Mouse (Mus musculus): Measurements from ENCODE around the gene Eya4. TPM values are rescaled to one million over a fixed set of nuclear protein-coding genes. Genes with fewer than 3 reads are reported as not detected.

Eya4 gene
- polyA plus RNA-seq, 1 experiment from 2014 or later = 0.26 TPM

- Histone ChIP-seq H3K9me3 (replicated peaks) (no peaks in the 10 kb centered on the region), H3K27ac (replicated peaks) (no peak overlapping the region), H3K36me3 (replicated peaks) (no peaks in the 10 kb centered on the region), H3K9ac (no peak overlapping the region), H3K27me3 (no peaks in the 10 kb centered on the region), H3K4me1 (replicated peaks) (no peaks in the 10 kb centered on the region), H3K4me2 (no peak overlapping the region), H3K4me3 (replicated peaks) (no peak overlapping the region)
- 67% methylated on average over 6 of the region's 6 CpGs for WGBS (ENCODE audit: insufficient replicate concordance)
- no peak for ATAC-seq (ENCODE audit: insufficient read depth)
These were observed 22.9 kb downstream of the Eya4 start for GRCm38 (mm10) chr10:23327651-23328050.

GRCm38 (mm10) chr10:23322275-23322674 lies 28.3 kb downstream of the Eya4 start:
- no peak overlapping the region for H3K4me3 ChIP-seq (replicated peaks)
- no peaks in the 10 kb centered on the region for H3K9me3 ChIP-seq (replicated peaks)
- H3K36me3 ChIP-seq (replicated peaks) = no peaks in the 10 kb centered on the region
- no peak overlapping the region for H3K9ac ChIP-seq
- no peak overlapping the region for H3K4me2 ChIP-seq
- ATAC-seq (ENCODE audit: insufficient read depth) = no peak
- WGBS (ENCODE audit: insufficient replicate concordance) = 66% methylated on average over 4 of the region's 4 CpGs
- no peak overlapping the region for H3K27ac ChIP-seq (replicated peaks)
- H3K4me1 ChIP-seq (replicated peaks) = no peaks in the 10 kb centered on the region
- H3K27me3 ChIP-seq = no peaks in the 10 kb centered on the region

- Histone ChIP-seq H3K4me3 (replicated peaks) (no peak overlapping the region), H3K4me1 (replicated peaks) (peaks cover 3% of the 10 kb centered on the region; the same call in 1 of the 2 replicates), H3K36me3 (replicated peaks) (no peaks in the 10 kb centered on the region), H3K27me3 (no peaks in the 10 kb centered on the region), H3K9ac (no peak overlapping the region), H3K4me2 (no peak overlapping the region), H3K27ac (replicated peaks) (no peak overlapping the region), H3K9me3 (replicated peaks) (no peaks in the 10 kb centered on the region)
- no peak for ATAC-seq (ENCODE audit: insufficient read depth)
- WGBS (ENCODE audit: insufficient replicate concordance) = 28% methylated on average over 3 of the region's 3 CpGs
These were observed 55.0 kb downstream of the Eya4 start for GRCm38 (mm10) chr10:23295616-23296015.

GRCm38 (mm10) chr10:23292495-23292894 lies 58.1 kb downstream of the Eya4 start:
- no peaks in the 10 kb centered on the region for H3K36me3 ChIP-seq (replicated peaks)
- no peak overlapping the region for H3K9ac ChIP-seq
- no peak overlapping the region for H3K4me2 ChIP-seq
- H3K4me1 ChIP-seq (replicated peaks) = peaks cover 3% of the 10 kb centered on the region; the same call in 1 of the 2 replicates
- WGBS (ENCODE audit: insufficient replicate concordance) = 65% methylated on average over 7 of the region's 7 CpGs
- no peaks in the 10 kb centered on the region for H3K27me3 ChIP-seq
- H3K4me3 ChIP-seq (replicated peaks) = no peak overlapping the region
- no peak overlapping the region for H3K27ac ChIP-seq (replicated peaks)
- ATAC-seq (ENCODE audit: insufficient read depth) = no peak
- H3K9me3 ChIP-seq (replicated peaks) = no peaks in the 10 kb centered on the region

- no peak overlapping the region for H3K27ac ChIP-seq (replicated peaks)
- H3K9me3 ChIP-seq (replicated peaks) = no peaks in the 10 kb centered on the region
- no peaks in the 10 kb centered on the region for H3K36me3 ChIP-seq (replicated peaks)
- 61% methylated on average over 3 of the region's 3 CpGs for WGBS (ENCODE audit: insufficient replicate concordance)
- no peak overlapping the region for H3K4me3 ChIP-seq (replicated peaks)
- no peaks in the 10 kb centered on the region for H3K27me3 ChIP-seq
- H3K4me2 ChIP-seq = no peak overlapping the region
- ATAC-seq (ENCODE audit: insufficient read depth) = no peak
- H3K9ac ChIP-seq = no peak overlapping the region
- no peaks in the 10 kb centered on the region for H3K4me1 ChIP-seq (replicated peaks)
These were observed 73.2 kb downstream of the Eya4 start for GRCm38 (mm10) chr10:23277371-23277770.

- Histone ChIP-seq H3K9ac (no peak overlapping the region), H3K4me3 (replicated peaks) (no peak overlapping the region), H3K27me3 (no peaks in the 10 kb centered on the region), H3K9me3 (replicated peaks) (no peaks in the 10 kb centered on the region), H3K4me2 (no peak overlapping the region), H3K27ac (replicated peaks) (no peak overlapping the region), H3K4me1 (replicated peaks) (no peaks in the 10 kb centered on the region), H3K36me3 (replicated peaks) (no peaks in the 10 kb centered on the region)
- WGBS (ENCODE audit: insufficient replicate concordance) = 54% methylated on average over 9 of the region's 9 CpGs
- no peak for ATAC-seq (ENCODE audit: insufficient read depth)
These were observed 79.5 kb downstream of the Eya4 start for GRCm38 (mm10) chr10:23271050-23271621.

- no peaks in the 10 kb centered on the region for H3K36me3 ChIP-seq (replicated peaks)
- no peak overlapping the region for H3K9ac ChIP-seq
- H3K27me3 ChIP-seq = no peaks in the 10 kb centered on the region
- WGBS (ENCODE audit: insufficient replicate concordance) = 47% methylated on average over 2 of the region's 2 CpGs
- H3K4me3 ChIP-seq (replicated peaks) = no peak overlapping the region
- H3K4me1 ChIP-seq (replicated peaks) = no peaks in the 10 kb centered on the region
- no peak overlapping the region for H3K27ac ChIP-seq (replicated peaks)
- no peaks in the 10 kb centered on the region for H3K9me3 ChIP-seq (replicated peaks)
- H3K4me2 ChIP-seq = no peak overlapping the region
- no peak for ATAC-seq (ENCODE audit: insufficient read depth)
These were observed 80.1 kb downstream of the Eya4 start for GRCm38 (mm10) chr10:23270502-23270901.

- H3K36me3 ChIP-seq (replicated peaks) = no peaks in the 10 kb centered on the region
- no peak overlapping the region for H3K4me2 ChIP-seq
- no peak for ATAC-seq (ENCODE audit: insufficient read depth)
- no peaks in the 10 kb centered on the region for H3K9me3 ChIP-seq (replicated peaks)
- 67% methylated on average over 4 of the region's 4 CpGs for WGBS (ENCODE audit: insufficient replicate concordance)
- no peaks in the 10 kb centered on the region for H3K4me1 ChIP-seq (replicated peaks)
- no peak overlapping the region for H3K9ac ChIP-seq
- no peak overlapping the region for H3K27ac ChIP-seq (replicated peaks)
- no peak overlapping the region for H3K4me3 ChIP-seq (replicated peaks)
- H3K27me3 ChIP-seq = no peaks in the 10 kb centered on the region
These were observed 98.4 kb downstream of the Eya4 start for GRCm38 (mm10) chr10:23252180-23252579.

- no peak overlapping the region for H3K9ac ChIP-seq
- no peaks in the 10 kb centered on the region for H3K36me3 ChIP-seq (replicated peaks)
- H3K27ac ChIP-seq (replicated peaks) = no peak overlapping the region
- H3K4me3 ChIP-seq (replicated peaks) = no peak overlapping the region
- H3K4me2 ChIP-seq = no peak overlapping the region
- no peak for ATAC-seq (ENCODE audit: insufficient read depth)
- H3K4me1 ChIP-seq (replicated peaks) = no peaks in the 10 kb centered on the region
- 64% methylated on average over 3 of the region's 3 CpGs for WGBS (ENCODE audit: insufficient replicate concordance)
- no peaks in the 10 kb centered on the region for H3K27me3 ChIP-seq
- H3K9me3 ChIP-seq (replicated peaks) = no peaks in the 10 kb centered on the region
These were observed 104.1 kb downstream of the Eya4 start for GRCm38 (mm10) chr10:23246485-23246884.

GRCm38 (mm10) chr10:23236918-23237317 lies 113.7 kb downstream of the Eya4 start:
- ATAC-seq (ENCODE audit: insufficient read depth) = no peak
- no peak overlapping the region for H3K4me3 ChIP-seq (replicated peaks)
- H3K4me2 ChIP-seq = no peak overlapping the region
- H3K9me3 ChIP-seq (replicated peaks) = no peaks in the 10 kb centered on the region
- no peaks in the 10 kb centered on the region for H3K36me3 ChIP-seq (replicated peaks)
- H3K27me3 ChIP-seq = no peaks in the 10 kb centered on the region
- WGBS (ENCODE audit: insufficient replicate concordance) = 69% methylated on average over 11 of the region's 11 CpGs
- H3K9ac ChIP-seq = no peak overlapping the region
- H3K27ac ChIP-seq (replicated peaks) = no peak overlapping the region
- H3K4me1 ChIP-seq (replicated peaks) = no peaks in the 10 kb centered on the region

GRCm38 (mm10) chr10:23235405-23235804 lies 115.2 kb downstream of the Eya4 start:
- Histone ChIP-seq H3K36me3 (replicated peaks) (no peaks in the 10 kb centered on the region), H3K4me2 (no peak overlapping the region), H3K4me3 (replicated peaks) (no peak overlapping the region), H3K9me3 (replicated peaks) (no peaks in the 10 kb centered on the region), H3K9ac (no peak overlapping the region), H3K27ac (replicated peaks) (no peak overlapping the region), H3K27me3 (no peaks in the 10 kb centered on the region), H3K4me1 (replicated peaks) (no peaks in the 10 kb centered on the region)
- no peak for ATAC-seq (ENCODE audit: insufficient read depth)
- WGBS (ENCODE audit: insufficient replicate concordance) = 79% methylated on average over 4 of the region's 4 CpGs

- no peak overlapping the region for H3K9ac ChIP-seq
- ATAC-seq (ENCODE audit: insufficient read depth) = no peak
- 49% methylated on average over 6 of the region's 6 CpGs for WGBS (ENCODE audit: insufficient replicate concordance)
- H3K27ac ChIP-seq (replicated peaks) = no peak overlapping the region
- H3K9me3 ChIP-seq (replicated peaks) = no peaks in the 10 kb centered on the region
- no peaks in the 10 kb centered on the region for H3K27me3 ChIP-seq
- H3K4me3 ChIP-seq (replicated peaks) = no peak overlapping the region
- H3K36me3 ChIP-seq (replicated peaks) = no peaks in the 10 kb centered on the region
- no peaks in the 10 kb centered on the region for H3K4me1 ChIP-seq (replicated peaks)
- H3K4me2 ChIP-seq = no peak overlapping the region
These were observed 117.2 kb downstream of the Eya4 start for GRCm38 (mm10) chr10:23233425-23233824.
